Mouse (Mus musculus) cerebellum, adult 2 months (tissue): ENCODE results near the gene Armh1.

Experiments
- CTCF ChIP-seq: fragments of 200-500 bp; IDR thresholded peaks from 2 replicates; pipeline ENCODE4 v1.5.1; 2011; ENCODE audit warnings: low read depth, mild to moderate bottlenecking, control low read depth, low read length, moderate library complexity, borderline replicate concordance; ENCODE audit not compliant: insufficient read depth
- POLR2A ChIP-seq: fragments of 200-500 bp; IDR thresholded peaks from 2 replicates; pipeline ENCODE4 v1.6.1; 2011; ENCODE audit warnings: low read length, control low read depth, borderline replicate concordance; ENCODE audit not compliant: insufficient read depth

- TF ChIP-seq CTCF = no peak
- TF ChIP-seq POLR2A = no peak
Observed at GRCm38 (mm10) chr4:117274720-117275119, 22.8 kb upstream of the Armh1 start.
